Comparison of ENCODE assay signal across 8 mouse cellular contexts in genomic region chr3:107986041-107986562, GRCm38 (mm10). TPM values are rescaled to one million over a fixed set of nuclear protein-coding genes. Genes with fewer than 3 reads are reported as not detected.
DNase-seq lines count a peak whose midpoint lies in the region; ATAC-seq and TF ChIP-seq lines count a peak whose summit lies in the region.

TSS of gene Gstm2 (minus strand) at chr3:107986453.

- H3K36me3 ChIP-seq in intestine, embryonic 15.5 days = no peaks in the 10 kb centered on the region
- H3K36me3 ChIP-seq in liver, postnatal 0 days (replicated peaks; ENCODE audit: insufficient read depth, low read length) = no peaks in the 10 kb centered on the region
- no peaks in the 10 kb centered on the region for H3K36me3 ChIP-seq in forebrain, embryonic 14.5 days (ENCODE audit: control insufficient read depth, insufficient read depth, low read length)

- 22% methylated on average over 8 of the region's 8 CpGs for whole genome bisulfite sequencing in intestine, embryonic 15.5 days
- WGBS in liver, postnatal 0 days (ENCODE audit: insufficient replicate concordance) = 53% methylated on average over 8 of the region's 8 CpGs
- WGBS in forebrain, embryonic 14.5 days = 72% methylated on average over 8 of the region's 8 CpGs

- H3K4me1 ChIP-seq in intestine, embryonic 15.5 days (replicated peaks) = peaks cover 15% of the 10 kb centered on the region
- peaks cover 4% of the 10 kb centered on the region; the same call in 1 of the 2 replicates for H3K4me1 ChIP-seq in liver, postnatal 0 days (ENCODE audit: insufficient read depth)
- H3K4me1 ChIP-seq in forebrain, embryonic 14.5 days (ENCODE audit: control insufficient read depth, insufficient read depth, low read length) = no peaks in the 10 kb centered on the region

- CTCF ChIA-PET in Patski (lab: Charles Lee) = interaction anchor here (0.9 to 1.8 kb wide), 9 partner anchors 10 to 93 kb away, joined by 3 to 6 read pairs (median 3); partner anchors contain the start of genes Gstm1 and Gstm3

- peak within 1 kb of the TSS; percentile 74 for H3K27ac ChIP-seq in intestine, embryonic 15.5 days
- H3K27ac ChIP-seq in liver, postnatal 0 days (ENCODE audit: low read depth) = peak within 1 kb of the TSS; percentile 17
- H3K27ac ChIP-seq in forebrain, embryonic 14.5 days (ENCODE audit: low read depth, low read length) = no peak within 1 kb of the TSS

- H3K27me3 ChIP-seq in Patski = no peaks in the 10 kb centered on the region
- H3K27me3 ChIP-seq in intestine, embryonic 15.5 days (replicated peaks) = no peaks in the 10 kb centered on the region
- H3K27me3 ChIP-seq in liver, postnatal 0 days (ENCODE audit: insufficient read depth, low read length) = no peaks in the 10 kb centered on the region
- H3K27me3 ChIP-seq in forebrain, embryonic 14.5 days (replicated peaks; ENCODE audit: control insufficient read depth, insufficient read depth, low read length) = no peaks in the 10 kb centered on the region

- no peak for TF ChIP-seq CTCF in Patski (IDR thresholded peaks at IDR 0.05)
- no peak for TF ChIP-seq CTCF in liver, postnatal 0 days (IDR thresholded peaks at IDR 0.05; ENCODE audit: low read depth)

- TF ChIP-seq EP300 in liver, postnatal 0 days (IDR thresholded peaks at IDR 0.05; ENCODE audit: low read depth) = no peak

- peak within 1 kb of the TSS; percentile 32 for H3K4me3 ChIP-seq in intestine, embryonic 15.5 days (replicated peaks)
- H3K4me3 ChIP-seq in liver, postnatal 0 days (ENCODE audit: low read depth, low read length) = no peak within 1 kb of the TSS
- no peak within 1 kb of the TSS for H3K4me3 ChIP-seq in forebrain, embryonic 14.5 days (ENCODE audit: low read depth, low read length)

- in situ Hi-C loops in Patski (cut with MboI; ENCODE audit: low pct_unique_long_range_greater_than_20kb) = no loop called here

- POLR2A ChIA-PET in Patski (lab: Charles Lee) = interaction anchor here (0.8 to 1.5 kb wide), 2 partner anchors 19 to 28 kb away, joined by 3 to 4 read pairs; no protein-coding TSS in a partner anchor

- H3K4me2 ChIP-seq in intestine, embryonic 15.5 days (replicated peaks) = peak within 1 kb of the TSS; percentile 54
- no peak within 1 kb of the TSS for H3K4me2 ChIP-seq in liver, postnatal 0 days (ENCODE audit: low read depth, low read length)
- no peak within 1 kb of the TSS for H3K4me2 ChIP-seq in forebrain, embryonic 14.5 days (ENCODE audit: low read length)

- H3K9me3 ChIP-seq in intestine, embryonic 15.5 days = no peaks in the 10 kb centered on the region
- H3K9me3 ChIP-seq in liver, postnatal 0 days (ENCODE audit: low read length) = no peaks in the 10 kb centered on the region
- H3K9me3 ChIP-seq in forebrain, embryonic 14.5 days (replicated peaks; ENCODE audit: control insufficient read depth, low read length) = no peaks in the 10 kb centered on the region

- ATAC-seq in Patski = no peak
- ATAC-seq in intestine, embryonic 15.5 days = peak; percentile 98
- ATAC-seq in liver, postnatal 0 days = peak; percentile 51
- ATAC-seq in forebrain, embryonic 14.5 days = no peak

- H3K9ac ChIP-seq in intestine, embryonic 15.5 days = no peak within 1 kb of the TSS
- H3K9ac ChIP-seq in liver, postnatal 0 days (replicated peaks) = no peak within 1 kb of the TSS
- no peak within 1 kb of the TSS for H3K9ac ChIP-seq in forebrain, embryonic 14.5 days (ENCODE audit: low read length)

- DNase-seq in 3134 (ENCODE audit: extremely low read depth, insufficient read length, low spot score) (peak; percentile 77), Patski (ENCODE audit: low read depth, low spot score) (no peak)
- peak; percentile 72 for DNase-seq in gastrocnemius, adult 18-20 months (ENCODE audit: low spot score)
- no peak for DNase-seq in liver, postnatal 0 days
- DNase-seq in urinary bladder, postnatal 14 days (ENCODE audit: low spot score) = peak; percentile 72
- no peak for DNase-seq in forebrain, embryonic 14.5 days (ENCODE audit: low spot score)
- no peak for DNase-seq in cerebellum, postnatal 4 days (ENCODE audit: low spot score in 2 of 2)

RNA-seq across cellular contexts. Expression of gene Gstm2, which starts in this region (rescaled TPM):
- polyA plus RNA-seq in Patski (2021) = 11.7 TPM
- total RNA-seq in gastrocnemius, adult 18-20 months (2021) = 100 to 1,000 TPM in 1 of 2 experiments, 10 to 100 TPM in 1; 95.2 to 129 TPM
- polyA plus RNA-seq in intestine, embryonic 15.5 days (2015; fragmentation: Nextera tagmentation; extraction: Ambion mirVana) = 184 and 198 TPM in 2 replicates
- 11.7 TPM in 2 replicates for polyA plus RNA-seq in liver, postnatal 0 days (2015; fragmentation: Nextera tagmentation; extraction: Ambion mirVana)
- polyA plus RNA-seq in forebrain, embryonic 14.5 days (2014; fragmentation: Nextera tagmentation; extraction: Ambion mirVana) = 5.5 and 6.0 TPM in 2 replicates

Comparison
In these comparisons a context has a peak if more than half of its experiments do, and no peak if none do; other contexts are left out.
1. RNA of gene Gstm2 (polyA plus RNA-seq): 184 to 198 TPM in intestine, embryonic 15.5 days; 11.7 TPM in Patski (single experiment), 11.7 TPM in liver, postnatal 0 days and 5.5 to 6.0 TPM in forebrain, embryonic 14.5 days; every median in the first group is over 10 times any median in the second.
2. DNase-seq: peak in 3134 (single experiment), gastrocnemius, adult 18-20 months (single experiment) and urinary bladder, postnatal 14 days (single experiment); none in Patski (single experiment), liver, postnatal 0 days (single experiment), forebrain, embryonic 14.5 days (single experiment) and cerebellum, postnatal 4 days (0 of 2).
3. ATAC-seq: peak in intestine, embryonic 15.5 days (single experiment) and liver, postnatal 0 days (single experiment); none in Patski (single experiment) and forebrain, embryonic 14.5 days (single experiment).